Mouse (Mus musculus): ENCODE results near the gene Entr1. TPM values are rescaled to one million over a fixed set of nuclear protein-coding genes. Genes with fewer than 3 reads are reported as not detected.

Gene Entr1
- polyA plus RNA-seq, 1 experiment from 2014 or later: 89.1 TPM

GRCm38 (mm10) chr2:26380131-26380771 lies 8.9 kb downstream of the Entr1 start, which contains the start of gene Snapc4:
Snapc4 (minus strand) TSS chr2:26380653.
- H3K9ac ChIP-seq (ENCODE audit: low read depth, low read length): peak within 1 kb of the TSS; percentile 85

GRCm38 (mm10) chr2:26372396-26372795 lies 16.7 kb downstream of the Entr1 start:
- Histone ChIP-seq H3K4me3 (ENCODE audit: low read depth, low read length) (no peak overlapping the region), H3K4me1 (ENCODE audit: control insufficient read depth, insufficient read depth, low read length) (no peaks in the 10 kb centered on the region), H3K36me3 (ENCODE audit: control insufficient read depth, insufficient read depth, low read length) (peaks cover 49% of the 10 kb centered on the region), H3K4me2 (no peak overlapping the region), H3K27ac (ENCODE audit: low read depth, low read length) (no peak overlapping the region), H3K9me3 (replicated peaks; ENCODE audit: control insufficient read depth, low read length) (no peaks in the 10 kb centered on the region), H3K9ac (ENCODE audit: low read depth, low read length) (no peak overlapping the region), H3K27me3 (ENCODE audit: control insufficient read depth, insufficient read depth, low read length) (no peaks in the 10 kb centered on the region)
- no peak for ATAC-seq (replicated peaks; ENCODE audit: insufficient number of reproducible peaks, low FRiP score, low TSS enrichment)
- 88% methylated on average over 8 of the region's 8 CpGs for WGBS (ENCODE audit: insufficient replicate concordance)

More at GRCm38 (mm10) chr2:26380131-26380771, 8.9 kb downstream of the Entr1 start, which contains the start of gene Snapc4:
- Histone ChIP-seq H3K36me3 (ENCODE audit: control insufficient read depth, insufficient read depth, low read length) (peaks cover 42% of the 10 kb centered on the region), H3K4me2 (peak within 1 kb of the TSS; percentile 92), H3K4me1 (ENCODE audit: control insufficient read depth, insufficient read depth, low read length) (peaks cover 4% of the 10 kb centered on the region), H3K27ac (ENCODE audit: low read depth, low read length) (no peak within 1 kb of the TSS), H3K4me3 (ENCODE audit: low read depth, low read length) (peak within 1 kb of the TSS; percentile 89), H3K27me3 (ENCODE audit: control insufficient read depth, insufficient read depth, low read length) (no peaks in the 10 kb centered on the region), H3K9me3 (replicated peaks; ENCODE audit: control insufficient read depth, low read length) (no peaks in the 10 kb centered on the region)
- under 1% methylated on average over 38 of the region's 38 CpGs for WGBS (ENCODE audit: insufficient replicate concordance)
- peak; percentile 87 for ATAC-seq (replicated peaks; ENCODE audit: insufficient number of reproducible peaks, low FRiP score, low TSS enrichment)

- WGBS (ENCODE audit: insufficient replicate concordance): 73% methylated on average over 1 of the region's 1 CpGs
- no peak overlapping the region for H3K4me3 ChIP-seq (ENCODE audit: low read depth, low read length)
- H3K9ac ChIP-seq (ENCODE audit: low read depth, low read length): no peak overlapping the region
- no peak overlapping the region for H3K4me2 ChIP-seq
- H3K9me3 ChIP-seq (replicated peaks; ENCODE audit: control insufficient read depth, low read length): no peaks in the 10 kb centered on the region
- ATAC-seq (replicated peaks; ENCODE audit: insufficient number of reproducible peaks, low FRiP score, low TSS enrichment): no peak
- H3K27me3 ChIP-seq (ENCODE audit: control insufficient read depth, insufficient read depth, low read length): no peaks in the 10 kb centered on the region
- H3K36me3 ChIP-seq (ENCODE audit: control insufficient read depth, insufficient read depth, low read length): peaks cover 43% of the 10 kb centered on the region
- H3K4me1 ChIP-seq (ENCODE audit: control insufficient read depth, insufficient read depth, low read length): peaks cover 4% of the 10 kb centered on the region; the same call in 1 of the 2 replicates
- no peak overlapping the region for H3K27ac ChIP-seq (ENCODE audit: low read depth, low read length)
Measured at GRCm38 (mm10) chr2:26368572-26368971, 20.5 kb downstream of the Entr1 start.

DNA sequence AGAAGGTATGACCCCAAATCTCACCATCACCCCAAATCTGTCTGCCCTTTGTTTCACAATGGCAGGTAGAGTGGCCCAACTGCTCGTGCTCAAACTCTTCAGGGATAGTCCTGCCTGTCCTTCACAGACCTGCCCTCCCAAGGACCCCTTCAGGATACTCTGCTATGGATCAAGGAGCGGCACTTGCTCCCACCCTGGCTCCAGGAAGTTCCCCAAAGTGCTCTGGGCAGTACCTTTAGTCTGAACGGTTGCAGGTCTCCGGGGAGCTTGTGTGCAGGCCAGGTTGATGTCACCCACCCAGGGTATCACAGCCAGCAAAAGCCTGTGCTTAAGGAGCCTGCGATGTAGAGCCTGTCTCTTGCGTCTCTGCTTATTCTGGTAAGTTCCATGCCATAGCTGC lies 21.2 kb downstream of the Entr1 start:
- no peak overlapping the region for H3K4me3 ChIP-seq (ENCODE audit: low read depth, low read length)
- H3K27ac ChIP-seq (ENCODE audit: low read depth, low read length): no peak overlapping the region
- no peak for ATAC-seq (replicated peaks; ENCODE audit: insufficient number of reproducible peaks, low FRiP score, low TSS enrichment)
- H3K4me2 ChIP-seq: no peak overlapping the region
- H3K36me3 ChIP-seq (ENCODE audit: control insufficient read depth, insufficient read depth, low read length): peaks cover 37% of the 10 kb centered on the region
- H3K9me3 ChIP-seq (replicated peaks; ENCODE audit: control insufficient read depth, low read length): no peaks in the 10 kb centered on the region
- no peaks in the 10 kb centered on the region for H3K27me3 ChIP-seq (ENCODE audit: control insufficient read depth, insufficient read depth, low read length)
- H3K4me1 ChIP-seq (ENCODE audit: control insufficient read depth, insufficient read depth, low read length): peaks cover 4% of the 10 kb centered on the region; the same call in 1 of the 2 replicates
- 87% methylated on average over 6 of the region's 6 CpGs for WGBS (ENCODE audit: insufficient replicate concordance)
- no peak overlapping the region for H3K9ac ChIP-seq (ENCODE audit: low read depth, low read length)

- Histone ChIP-seq H3K4me1 (ENCODE audit: control insufficient read depth, insufficient read depth, low read length) (peaks cover 4% of the 10 kb centered on the region; the same call in 1 of the 2 replicates), H3K4me2 (no peak overlapping the region), H3K4me3 (ENCODE audit: low read depth, low read length) (no peak overlapping the region), H3K9me3 (replicated peaks; ENCODE audit: control insufficient read depth, low read length) (no peaks in the 10 kb centered on the region), H3K9ac (ENCODE audit: low read depth, low read length) (no peak overlapping the region), H3K27ac (ENCODE audit: low read depth, low read length) (peak overlapping the region; percentile 5), H3K36me3 (ENCODE audit: control insufficient read depth, insufficient read depth, low read length) (peaks cover 26% of the 10 kb centered on the region), H3K27me3 (ENCODE audit: control insufficient read depth, insufficient read depth, low read length) (no peaks in the 10 kb centered on the region)
- 71% methylated on average over 10 of the region's 10 CpGs for WGBS (ENCODE audit: insufficient replicate concordance)
- ATAC-seq (replicated peaks; ENCODE audit: insufficient number of reproducible peaks, low FRiP score, low TSS enrichment): no peak
Measured at GRCm38 (mm10) chr2:26364738-26365465, 24.2 kb downstream of the Entr1 start.

DNA sequence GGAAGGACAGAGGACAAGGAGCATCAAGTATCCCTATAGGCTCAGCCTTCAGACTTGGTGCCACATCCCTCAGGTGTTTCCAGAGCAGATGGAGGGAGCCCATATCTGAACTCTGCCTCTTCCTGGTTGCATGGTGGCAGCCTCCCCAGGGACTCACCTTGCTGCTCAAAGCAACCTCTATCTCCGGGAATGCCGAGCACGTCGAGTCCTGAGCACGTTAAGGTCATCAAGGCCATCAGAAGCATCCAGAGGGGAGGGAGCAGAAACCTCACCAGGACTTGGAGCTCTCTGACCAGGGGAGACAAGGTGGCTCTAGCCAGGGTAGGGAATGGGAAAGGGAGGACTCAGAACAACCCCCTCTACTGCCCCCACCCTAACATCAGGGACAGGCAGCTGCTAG lies 25.6 kb downstream of the Entr1 start:
- WGBS (ENCODE audit: insufficient replicate concordance): 66% methylated on average over 5 of the region's 5 CpGs
- H3K9ac ChIP-seq (ENCODE audit: low read depth, low read length): no peak overlapping the region
- H3K36me3 ChIP-seq (ENCODE audit: control insufficient read depth, insufficient read depth, low read length): peaks cover 17% of the 10 kb centered on the region

DNA sequence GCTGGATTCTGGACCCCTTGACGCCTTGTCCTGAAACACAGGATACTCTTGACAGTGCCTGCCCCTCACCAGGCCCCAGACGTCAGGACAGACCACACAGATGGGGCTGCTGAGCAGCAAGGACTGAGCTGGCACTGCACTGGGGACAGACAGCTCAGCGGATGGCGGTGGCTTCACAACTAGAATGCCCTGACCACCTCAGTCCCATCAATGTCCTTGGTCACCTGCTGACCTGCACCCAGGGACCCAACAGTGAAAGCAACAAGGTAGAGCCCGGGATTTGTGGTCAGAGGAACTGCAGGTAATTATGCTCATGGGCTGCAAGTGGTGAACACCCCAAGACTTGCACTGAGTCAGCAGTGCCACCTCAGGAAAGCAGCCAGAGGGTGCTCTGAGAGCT lies 26.1 kb downstream of the Entr1 start:
- H3K27me3 ChIP-seq (ENCODE audit: control insufficient read depth, insufficient read depth, low read length): no peaks in the 10 kb centered on the region
- no peak overlapping the region for H3K27ac ChIP-seq (ENCODE audit: low read depth, low read length)
- H3K4me3 ChIP-seq (ENCODE audit: low read depth, low read length): no peak overlapping the region
- H3K36me3 ChIP-seq (ENCODE audit: control insufficient read depth, insufficient read depth, low read length): peaks cover 17% of the 10 kb centered on the region
- H3K4me1 ChIP-seq (ENCODE audit: control insufficient read depth, insufficient read depth, low read length): peaks cover 4% of the 10 kb centered on the region; the same call in 1 of the 2 replicates
- H3K9me3 ChIP-seq (replicated peaks; ENCODE audit: control insufficient read depth, low read length): no peaks in the 10 kb centered on the region
- no peak for ATAC-seq (replicated peaks; ENCODE audit: insufficient number of reproducible peaks, low FRiP score, low TSS enrichment)
- no peak overlapping the region for H3K9ac ChIP-seq (ENCODE audit: low read depth, low read length)
- no peak overlapping the region for H3K4me2 ChIP-seq
- WGBS (ENCODE audit: insufficient replicate concordance): 73% methylated on average over 5 of the region's 5 CpGs

More for the DNA sequence above, 25.6 kb downstream of the Entr1 start:
- H3K27me3 ChIP-seq (ENCODE audit: control insufficient read depth, insufficient read depth, low read length): no peaks in the 10 kb centered on the region
- H3K9me3 ChIP-seq (replicated peaks; ENCODE audit: control insufficient read depth, low read length): no peaks in the 10 kb centered on the region
- H3K4me3 ChIP-seq (ENCODE audit: low read depth, low read length): no peak overlapping the region
- no peak overlapping the region for H3K27ac ChIP-seq (ENCODE audit: low read depth, low read length)
- no peak for ATAC-seq (replicated peaks; ENCODE audit: insufficient number of reproducible peaks, low FRiP score, low TSS enrichment)
- H3K4me1 ChIP-seq (ENCODE audit: control insufficient read depth, insufficient read depth, low read length): peaks cover 4% of the 10 kb centered on the region; the same call in 1 of the 2 replicates
- no peak overlapping the region for H3K4me2 ChIP-seq

- 44% methylated on average over 3 of the region's 3 CpGs for WGBS (ENCODE audit: insufficient replicate concordance)
- no peak for ATAC-seq (replicated peaks; ENCODE audit: insufficient number of reproducible peaks, low FRiP score, low TSS enrichment)
- H3K27ac ChIP-seq (ENCODE audit: low read depth, low read length): no peak within 1 kb of the TSS
- no peak within 1 kb of the TSS for H3K9ac ChIP-seq (ENCODE audit: low read depth, low read length)
- peaks cover 4% of the 10 kb centered on the region; the same call in 1 of the 2 replicates for H3K4me1 ChIP-seq (ENCODE audit: control insufficient read depth, insufficient read depth, low read length)
- peaks cover 3% of the 10 kb centered on the region; the same call in 1 of the 2 replicates for H3K36me3 ChIP-seq (ENCODE audit: control insufficient read depth, insufficient read depth, low read length)
- no peak within 1 kb of the TSS for H3K4me3 ChIP-seq (ENCODE audit: low read depth, low read length)
- H3K27me3 ChIP-seq (ENCODE audit: control insufficient read depth, insufficient read depth, low read length): no peaks in the 10 kb centered on the region
- no peak within 1 kb of the TSS for H3K4me2 ChIP-seq
- H3K9me3 ChIP-seq (replicated peaks; ENCODE audit: control insufficient read depth, low read length): no peaks in the 10 kb centered on the region
Measured at GRCm38 (mm10) chr2:26360772-26361171, 28.3 kb downstream of the Entr1 start, which contains the start of gene Card9. Card9 (minus strand) TSS chr2:26360918.
